Mouse (Mus musculus) cerebellum, adult 18-20 months (tissue): Measurements from ENCODE around the gene Cryzl1.

Source experiments
- DNase-seq, 2 experiments: peaks; one replicate each; pipeline ENCODE4 v3.0.0; 2021

Gene Cryzl1

DNA sequence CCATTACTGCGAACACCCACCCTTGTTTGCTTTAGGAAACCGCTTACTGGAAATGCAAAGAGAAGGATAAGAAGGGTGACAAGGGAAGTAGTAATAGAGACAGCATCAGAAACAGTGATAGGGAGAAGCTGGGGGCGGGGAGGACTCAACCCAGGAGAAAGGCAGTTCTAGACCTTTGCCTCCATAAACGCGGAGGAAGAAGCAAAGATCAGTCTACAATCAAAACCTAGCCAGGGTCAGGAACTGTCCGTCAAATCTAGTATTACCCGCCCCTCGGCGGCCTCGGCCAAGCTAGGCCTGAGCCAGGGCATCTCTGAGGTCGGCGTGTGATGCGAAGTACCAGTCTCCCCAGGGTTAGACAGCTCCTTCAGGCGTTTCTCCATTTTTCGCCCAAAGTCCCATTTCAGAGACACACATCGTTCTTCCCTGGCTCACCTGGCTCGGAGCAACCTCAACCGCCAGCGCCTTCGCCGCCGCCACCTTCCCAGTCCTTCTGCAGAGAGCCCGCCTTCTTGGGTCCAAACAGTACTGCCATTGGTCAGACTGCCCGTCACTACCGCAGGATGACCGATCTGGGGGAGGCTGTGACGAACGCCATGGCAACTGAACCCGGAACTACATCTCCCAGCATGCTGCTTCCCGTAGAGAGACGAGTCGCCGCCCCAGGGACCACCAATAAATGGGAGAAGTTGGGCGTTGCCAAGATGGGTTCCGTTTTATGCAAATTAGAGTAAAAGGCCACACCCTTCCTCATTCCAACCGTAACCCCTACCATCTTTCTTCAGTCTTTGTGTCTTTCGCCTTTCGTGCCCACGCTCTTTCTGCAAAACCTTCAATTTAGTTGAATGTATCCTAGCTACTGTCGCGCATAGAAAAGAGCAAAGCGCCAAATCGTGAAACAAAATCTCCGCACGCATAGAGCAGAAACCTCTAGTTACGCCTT, at the start of gene Cryzl1:
TSS of gene Cryzl1 (minus strand) at position 853 of the 943 bp plus-strand sequence.
- peak; percentile 97 to 100 for DNase-seq

DNA sequence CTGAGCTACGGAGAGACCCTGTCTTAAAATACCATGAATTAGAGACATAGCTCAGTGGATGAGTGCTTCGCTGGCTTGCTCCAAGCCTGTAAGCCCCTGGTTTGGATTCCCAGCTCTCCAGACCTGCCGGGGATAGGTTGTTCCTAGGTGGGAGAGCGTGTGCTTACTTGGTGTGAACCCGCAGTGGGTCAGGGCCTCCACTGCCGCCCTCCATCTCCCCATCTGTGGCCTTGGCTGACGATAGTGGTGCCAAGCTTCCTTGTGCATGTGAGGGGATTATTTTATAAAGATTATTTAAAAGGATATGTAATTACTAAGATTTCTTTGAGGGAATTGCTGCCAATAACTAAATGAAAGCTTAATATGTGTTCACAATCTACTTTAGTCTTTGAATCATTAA, 43.8 kb upstream of the Cryzl1 start:
- DNase-seq, result no peak

GRCm38 (mm10) chr16:91771334-91771733, 42.6 kb upstream of the Cryzl1 start:
- no peak for DNase-seq

- no peak for DNase-seq
Measured at GRCm38 (mm10) chr16:91770662-91771061, 41.9 kb upstream of the Cryzl1 start.

GRCm38 (mm10) chr16:91769911-91770310, 41.1 kb upstream of the Cryzl1 start:
- peak; percentile 60 to 68 for DNase-seq

GRCm38 (mm10) chr16:91768586-91768985, 39.8 kb upstream of the Cryzl1 start:
- no peak for DNase-seq

DNA sequence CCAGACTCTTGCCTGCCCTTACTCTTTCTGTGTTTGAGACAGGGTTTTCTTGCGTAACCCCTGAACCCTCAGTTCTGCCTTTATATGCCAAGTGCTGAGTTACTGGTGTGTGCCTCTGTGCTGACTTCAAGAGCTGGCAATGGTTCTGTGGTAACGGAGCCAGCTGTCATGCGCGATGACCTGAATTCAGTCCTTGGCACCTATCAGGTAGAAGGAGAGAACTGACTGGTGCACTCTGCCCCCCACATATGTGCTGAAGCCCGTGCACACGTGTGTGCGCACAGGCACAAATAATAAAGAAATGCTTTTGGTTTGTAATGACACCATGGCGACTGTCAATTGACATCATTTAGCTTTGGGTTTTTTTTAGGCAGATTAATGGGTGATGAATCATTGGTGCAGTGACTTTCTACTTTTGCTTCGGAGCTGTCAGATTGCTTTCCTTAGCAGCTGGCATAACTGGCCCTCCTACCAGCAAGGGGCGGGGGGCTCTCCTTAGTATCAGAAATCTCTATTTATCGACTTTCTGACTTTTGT, 38.5 kb upstream of the Cryzl1 start:
- peak; percentile 80 to 84 for DNase-seq

DNA sequence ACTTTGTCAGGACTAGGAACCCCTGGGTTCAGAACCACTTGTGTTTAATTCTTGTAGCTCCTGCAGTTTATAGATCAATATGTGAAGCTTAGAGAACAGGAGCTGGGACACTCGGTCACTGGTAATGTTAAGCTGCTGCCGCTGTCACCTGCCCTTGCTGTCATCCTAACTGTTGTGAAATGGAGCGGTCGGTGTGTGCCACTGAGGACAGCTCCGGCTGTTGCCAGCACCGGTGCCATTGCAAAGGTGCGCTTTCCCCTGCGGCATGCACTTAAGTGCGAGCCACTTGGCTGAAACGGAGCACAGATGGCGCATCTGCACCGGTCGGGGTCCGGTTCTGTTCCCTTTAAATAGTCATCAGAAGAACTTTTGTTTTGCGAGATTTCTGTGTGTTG, 37.0 kb upstream of the Cryzl1 start:
- peak; percentile 46 to 52 for DNase-seq

- no peak for DNase-seq
Measured at GRCm38 (mm10) chr16:91765121-91765815, 36.5 kb upstream of the Cryzl1 start.

DNA sequence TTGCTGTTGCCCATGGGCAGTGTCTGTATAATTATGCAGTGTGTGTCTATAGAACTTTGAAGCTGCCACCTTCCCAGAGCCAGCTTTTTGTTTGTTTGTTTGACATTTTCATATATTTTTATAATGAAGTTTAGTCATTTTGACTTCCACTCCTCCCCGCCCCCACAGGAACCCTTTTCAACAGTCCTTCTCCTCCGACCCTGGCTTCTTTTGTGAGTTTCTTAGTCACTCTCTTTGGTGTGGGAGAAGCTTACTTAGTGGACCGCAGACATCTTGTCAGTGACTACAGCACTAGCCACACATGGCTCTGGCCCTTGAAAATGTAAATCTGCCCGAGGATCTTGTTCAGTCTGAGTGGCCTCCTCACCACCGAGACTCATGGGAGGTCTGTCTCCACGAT, 35.6 kb upstream of the Cryzl1 start:
- DNase-seq, result no peak

DNA sequence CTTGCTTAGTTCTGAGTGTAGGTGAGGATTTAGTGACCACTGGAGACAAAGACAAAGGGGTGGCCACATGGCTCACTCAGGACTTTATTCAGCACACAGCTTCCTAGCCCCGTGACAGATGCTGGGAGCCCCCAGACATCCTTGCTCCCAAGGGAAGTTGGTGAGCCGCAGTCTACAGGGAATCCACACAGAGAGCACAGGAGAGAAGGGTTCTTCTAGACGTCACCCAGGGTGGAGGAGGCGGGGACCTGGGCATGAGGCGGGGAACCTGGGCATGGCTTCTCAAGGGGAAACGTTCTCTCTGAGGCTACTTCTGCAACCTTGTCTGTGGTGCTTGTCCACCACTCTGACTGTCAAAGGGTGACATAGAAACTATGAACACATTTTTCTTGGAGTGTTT, 35.2 kb upstream of the Cryzl1 start:
- DNase-seq, result no peak

- peak in 1 of 2 experiments; percentile 41 for DNase-seq
Measured at GRCm38 (mm10) chr16:91762476-91762875, 33.7 kb upstream of the Cryzl1 start.

- DNase-seq, result no peak
Measured at GRCm38 (mm10) chr16:91761761-91762160, 33.0 kb upstream of the Cryzl1 start.

- no peak for DNase-seq
Measured at GRCm38 (mm10) chr16:91761202-91761601, 32.4 kb upstream of the Cryzl1 start.

GRCm38 (mm10) chr16:91754957-91755356, 26.2 kb upstream of the Cryzl1 start:
- DNase-seq, result no peak

DNA sequence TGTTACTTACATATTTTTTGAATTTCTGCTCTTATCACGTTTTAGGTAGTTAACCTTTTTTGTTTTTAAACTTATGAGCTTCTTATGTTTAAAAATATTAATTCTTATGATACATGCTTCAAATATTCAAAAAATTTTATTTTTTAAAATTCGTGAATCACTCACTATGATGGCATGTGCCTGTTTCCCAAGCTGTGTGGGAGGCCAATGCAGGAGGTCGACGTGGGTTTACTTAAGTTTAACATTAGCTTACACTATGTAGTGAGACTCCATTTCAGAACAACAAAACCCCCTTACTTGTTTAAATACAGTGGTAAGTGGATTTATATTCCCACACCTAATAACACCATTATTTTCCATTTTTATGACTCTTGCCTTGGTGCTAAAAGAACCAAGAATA, 24.8 kb upstream of the Cryzl1 start:
- DNase-seq, result no peak

DNA sequence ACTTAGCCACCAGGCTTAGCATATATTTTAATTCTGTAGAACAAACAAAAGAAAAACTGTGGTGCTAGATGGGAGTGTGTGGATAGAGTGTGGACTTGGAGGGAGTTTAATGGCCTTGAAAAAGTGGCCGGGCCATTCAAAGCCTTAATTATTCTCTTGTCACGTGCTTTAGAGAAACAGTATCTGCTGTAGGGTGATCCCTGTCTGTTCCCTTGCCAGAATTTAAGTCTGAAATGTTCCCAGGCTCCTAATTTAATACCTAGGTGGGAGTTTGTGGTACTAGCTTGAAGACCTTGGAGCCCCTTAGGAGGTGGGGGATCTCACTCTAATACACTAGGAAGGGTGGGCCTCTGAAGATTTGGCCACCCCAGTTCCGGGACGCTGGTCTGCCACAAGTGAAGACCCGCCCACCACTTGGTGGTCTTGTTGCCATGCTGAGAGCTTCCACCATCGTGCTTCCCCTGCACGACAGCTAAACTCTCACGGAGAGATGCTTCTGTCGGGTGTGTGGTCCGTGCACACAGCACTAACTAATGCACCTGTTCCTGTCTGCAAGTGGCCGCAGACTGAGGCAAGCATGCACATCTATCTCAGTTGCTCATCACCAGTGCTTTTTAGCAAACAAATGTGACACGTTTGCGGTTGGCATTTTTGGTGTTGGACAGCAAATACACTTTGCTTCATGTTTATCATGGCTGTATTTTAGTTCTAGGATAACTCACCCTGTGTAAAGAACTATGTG, 23.0 kb upstream of the Cryzl1 start:
- no peak for DNase-seq

DNA sequence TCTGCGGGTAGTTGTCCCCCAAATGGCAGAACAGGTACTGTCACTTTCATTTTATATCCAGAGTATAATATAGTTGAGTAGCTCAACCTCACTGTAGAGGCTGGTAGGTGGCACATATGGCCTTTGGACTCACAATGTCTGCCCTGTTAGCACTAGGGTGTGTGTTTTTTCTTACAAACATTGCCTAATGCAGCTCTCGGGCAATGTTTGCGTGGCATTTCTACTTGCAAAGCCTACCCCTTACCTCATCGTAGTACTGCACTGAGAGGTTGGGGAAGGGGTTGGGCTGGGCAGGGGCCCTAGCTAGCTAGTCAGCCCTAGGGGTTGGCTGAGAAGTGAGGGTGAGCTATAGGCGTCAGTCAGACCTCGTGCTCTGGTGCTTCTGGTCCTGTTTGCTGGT, 18.8 kb upstream of the Cryzl1 start:
- DNase-seq, result no peak

GRCm38 (mm10) chr16:91746101-91746950, 17.6 kb upstream of the Cryzl1 start:
- DNase-seq, result peak; percentile 82 to 85

DNA sequence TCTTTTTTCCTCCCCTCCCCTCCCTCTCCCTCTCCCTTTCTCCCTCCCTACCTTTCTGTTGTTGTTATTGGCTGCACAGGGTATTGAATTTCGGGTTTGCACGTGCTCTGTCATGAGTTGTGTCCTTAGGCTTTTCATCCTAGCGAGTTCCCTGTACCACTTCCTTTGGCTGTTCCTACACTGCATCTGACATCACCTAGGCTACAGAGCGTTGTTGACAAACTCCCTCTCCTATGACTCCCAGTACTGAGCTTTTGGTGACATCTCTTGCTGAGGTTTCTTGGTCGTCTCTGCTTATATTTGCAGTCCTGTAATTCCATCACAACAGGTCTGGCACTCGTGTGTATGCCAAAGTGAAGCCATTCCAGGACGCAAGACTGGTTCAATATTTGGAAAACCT, 14.3 kb upstream of the Cryzl1 start:
- DNase-seq, result no peak

GRCm38 (mm10) chr16:91740918-91741255, 12.1 kb upstream of the Cryzl1 start:
- no peak for DNase-seq
